Mouse (Mus musculus) mesoderm, embryonic 11.5 days (tissue): ENCODE results near the gene Fbxo34.
A peak's percentile ranks its signal among the peaks of the same experiment; 100 is the strongest.
"Not testable (repeated sequence)": the region's sequence is repeated elsewhere in the genome, so short reads cannot be mapped to it uniquely, and the experiment has no call there.

Experiments used
- DNase-seq: peaks from one replicate; pipeline ENCODE4 v3.0.0-alpha.2; 2012; ENCODE audit warnings: low read depth, low spot score

Gene Fbxo34

DNA sequence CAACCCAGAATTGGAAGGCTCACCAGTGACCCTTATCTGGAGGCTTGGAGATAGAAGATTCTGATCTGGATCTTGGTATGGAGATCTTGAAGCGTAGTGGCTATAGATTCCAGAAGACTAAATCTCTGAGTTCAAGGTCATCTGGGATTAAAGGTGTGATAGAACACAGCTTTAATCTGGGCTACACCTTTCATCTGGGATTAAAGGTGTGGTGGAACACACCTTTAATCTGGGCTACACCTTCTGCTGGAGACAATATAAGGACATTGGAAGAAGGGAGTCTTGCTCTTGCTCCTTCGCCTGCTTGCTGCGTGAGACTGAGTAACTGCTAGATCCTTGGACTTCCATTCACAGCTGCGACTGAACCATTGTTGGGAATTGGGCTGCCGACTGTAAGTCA lies at the start of gene Fbxo34:
Fbxo34 (plus strand) TSS at position 301 of the 400 bp plus-strand sequence.
- DNase-seq: not testable (repeated sequence)

DNA sequence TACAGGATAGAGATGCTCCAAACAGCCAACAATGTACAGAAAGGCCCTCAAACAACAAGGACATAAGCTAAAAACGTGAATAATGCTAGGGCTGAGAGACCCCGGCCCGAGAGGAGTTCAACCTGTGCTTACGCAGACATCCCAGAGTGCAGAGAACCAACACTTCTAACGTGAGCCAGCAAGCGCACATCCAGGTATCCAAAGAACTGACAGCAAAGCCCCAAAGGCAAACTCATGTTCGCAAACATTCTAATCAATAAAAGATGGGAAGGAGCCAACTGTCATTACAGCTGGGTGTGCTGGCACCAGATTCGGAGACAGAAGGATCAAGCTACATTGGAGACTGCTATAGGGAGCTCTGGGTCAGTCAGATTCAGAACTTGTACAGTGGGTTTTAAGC lies 47.5 kb upstream of the Fbxo34 start:
- DNase-seq: no peak

DNA sequence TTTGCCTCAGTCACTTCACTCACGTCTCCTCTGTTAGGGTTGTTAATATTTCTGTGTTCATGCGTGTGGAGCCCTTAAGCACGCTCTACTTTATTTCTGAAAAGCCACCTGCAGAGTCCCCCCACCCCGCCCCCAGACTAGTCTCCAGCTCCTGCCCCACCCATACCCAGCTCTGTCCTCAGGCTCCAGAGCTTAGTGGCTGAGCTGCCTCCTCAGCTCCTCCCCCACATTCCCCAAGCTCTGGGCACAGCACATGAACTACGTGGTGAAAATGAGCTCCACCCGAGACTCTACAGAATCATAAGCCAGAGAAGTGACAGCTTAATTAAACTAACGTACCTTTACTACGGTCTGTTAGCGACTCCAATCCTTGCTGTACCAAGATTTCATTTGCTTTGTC lies 44.2 kb upstream of the Fbxo34 start:
- no peak for DNase-seq

DNA sequence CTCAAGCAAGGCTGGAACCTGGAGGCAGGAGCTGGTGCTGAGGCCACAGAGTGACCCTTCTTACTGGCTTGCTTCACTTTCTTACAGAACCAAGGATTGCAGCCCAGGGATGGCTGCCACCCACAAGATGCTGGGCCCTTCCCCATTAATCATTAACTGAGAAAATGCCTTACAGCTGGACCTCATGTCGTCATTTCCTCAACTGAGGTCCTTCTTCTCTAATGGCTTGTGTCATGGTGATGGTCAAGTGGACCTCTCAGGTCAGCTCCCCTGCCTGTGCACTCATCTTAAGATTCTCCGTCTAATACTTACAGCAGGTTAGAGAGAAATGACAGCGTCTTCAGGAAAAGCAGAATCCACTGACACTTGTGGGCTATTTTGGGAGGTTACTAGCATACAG lies 32.9 kb upstream of the Fbxo34 start:
- peak; percentile 9 for DNase-seq

DNA sequence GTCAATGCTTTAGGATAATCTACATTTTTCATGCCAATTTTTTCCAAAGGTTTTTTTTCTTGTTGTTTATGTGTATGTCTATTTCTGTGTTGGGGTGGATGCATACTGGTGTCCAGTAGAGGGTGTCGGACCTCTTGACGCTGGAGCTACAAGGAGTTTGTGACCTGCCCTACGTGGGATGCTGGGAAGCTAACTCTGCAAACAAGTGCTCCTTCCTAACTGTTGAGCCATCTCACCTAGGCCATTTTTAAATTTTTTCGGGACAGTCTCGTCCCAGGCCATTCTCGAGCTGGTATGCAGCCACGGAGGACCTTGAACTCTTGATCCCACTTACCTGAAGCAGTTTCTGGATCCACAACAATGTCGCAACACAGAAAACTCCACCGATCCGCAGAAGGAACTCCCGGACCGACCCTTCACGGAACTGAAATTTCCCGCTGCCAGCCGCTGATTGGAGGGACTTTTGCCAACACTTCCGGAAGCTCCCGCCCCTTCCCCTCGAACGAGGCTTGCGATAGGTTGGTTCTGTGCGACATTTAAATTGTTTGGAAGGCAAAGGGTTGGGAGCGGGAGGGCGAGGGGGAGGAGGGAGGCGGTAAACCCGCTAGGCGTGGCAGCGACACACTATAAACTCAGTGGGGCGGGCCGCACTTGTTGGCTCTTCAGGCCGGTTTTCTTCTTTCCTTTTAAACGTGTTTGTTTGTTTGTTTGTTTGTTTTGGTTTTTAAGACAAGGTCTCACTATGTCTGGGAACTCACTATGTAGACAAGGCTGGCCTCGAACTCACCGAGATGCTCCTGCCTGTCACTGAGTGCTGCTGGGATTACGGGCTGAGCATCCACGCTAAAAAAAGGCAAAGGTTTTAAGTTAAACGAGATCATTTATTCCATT lies 32.2 kb upstream of the Fbxo34 start, which contains the start of gene Dlgap5:
Dlgap5 (minus strand) TSS at position 633 of the 891 bp plus-strand sequence.
- DNase-seq: peak; percentile 96

DNA sequence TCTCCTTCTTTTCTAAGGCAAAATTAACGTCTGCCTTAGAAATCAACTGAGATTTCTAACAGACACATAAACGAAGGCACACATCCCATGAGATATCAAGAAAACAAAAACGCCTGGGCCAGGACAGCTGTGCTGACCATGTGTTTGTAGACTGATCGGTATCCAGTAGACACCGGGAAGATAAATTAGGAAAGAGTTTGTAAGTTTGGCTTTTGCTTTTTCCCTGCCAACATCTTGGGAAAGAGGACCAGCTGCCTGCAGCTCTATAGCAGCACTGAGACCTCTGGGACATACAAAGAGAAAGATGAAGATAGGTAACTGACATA lies 31.6 kb upstream of the Fbxo34 start:
- no peak for DNase-seq

DNA sequence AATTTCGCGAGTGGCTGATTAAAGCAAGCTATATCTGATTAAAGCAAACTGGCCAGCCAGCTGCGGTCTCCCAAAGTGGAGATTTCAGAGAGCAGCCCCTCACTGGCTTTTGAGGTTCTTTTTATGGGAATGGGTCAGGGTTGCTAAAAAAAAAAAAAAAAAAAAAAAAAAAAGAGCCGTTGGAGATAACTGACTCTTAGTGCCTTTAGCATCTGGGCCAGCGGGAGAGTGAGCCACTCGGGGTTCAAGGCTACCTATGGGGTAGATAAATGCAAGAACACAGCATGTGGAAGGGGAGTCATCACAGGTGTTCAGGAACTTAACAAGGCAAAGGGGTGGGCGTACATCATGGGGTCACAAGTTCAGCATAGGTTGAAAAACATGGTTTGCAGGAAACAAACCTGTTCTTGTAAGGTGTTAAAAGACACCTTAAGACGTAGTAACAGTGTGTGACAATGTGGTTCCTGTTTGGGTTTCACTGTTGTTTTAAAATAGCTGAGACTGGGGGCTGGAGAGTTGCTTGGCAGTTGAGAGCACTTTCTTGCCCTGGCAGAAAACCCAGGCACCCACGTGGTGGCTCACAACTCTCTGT lies 31.1 kb upstream of the Fbxo34 start:
- DNase-seq: no peak

DNA sequence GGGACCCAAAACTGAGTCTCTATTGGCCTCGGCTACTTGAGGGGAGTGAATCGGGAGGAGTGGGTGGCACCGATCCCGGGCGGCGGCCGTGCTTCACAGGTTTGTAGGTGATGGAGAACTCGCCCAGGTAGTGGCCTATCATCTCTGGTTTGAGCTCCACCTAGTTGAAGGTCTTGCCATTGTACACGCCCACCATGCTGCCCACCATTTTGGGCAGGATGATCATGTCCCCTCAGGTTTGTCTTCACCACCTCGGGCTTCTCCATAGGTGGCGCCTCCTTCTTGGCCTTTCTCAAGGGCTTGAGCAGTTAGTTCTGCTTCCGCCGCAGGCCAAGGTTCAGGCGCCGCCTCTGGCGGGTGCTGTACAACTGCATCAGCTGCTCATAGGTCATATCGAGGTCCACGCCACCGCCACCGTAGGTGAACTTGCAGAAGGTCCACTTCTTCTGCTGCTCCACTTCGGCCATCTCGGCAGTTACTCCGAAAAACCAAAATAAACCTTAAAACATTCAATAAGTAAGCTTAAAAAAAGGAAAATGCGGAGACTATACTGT lies 30.4 kb upstream of the Fbxo34 start:
- DNase-seq: no peak

DNA sequence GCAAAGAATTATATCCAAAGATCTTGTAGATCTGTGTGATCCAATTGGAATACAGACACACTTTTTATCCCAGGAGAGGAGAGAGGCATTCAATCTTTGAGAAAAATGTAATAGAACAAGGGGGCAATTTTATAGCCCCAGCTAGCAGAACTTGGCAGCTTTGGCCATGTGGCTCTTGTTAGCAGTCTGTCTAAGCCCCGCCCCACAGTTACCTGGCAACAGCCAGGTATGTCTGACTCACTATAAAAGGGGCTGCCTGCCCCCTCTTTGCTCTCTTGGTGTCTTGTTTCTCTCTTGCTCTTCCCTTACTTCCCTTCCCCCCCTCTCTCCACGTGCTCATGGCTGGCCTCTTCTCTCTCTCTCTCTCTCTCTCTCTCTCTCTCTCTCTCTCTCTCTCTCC lies 28.6 kb upstream of the Fbxo34 start:
- peak; percentile 6 for DNase-seq

DNA sequence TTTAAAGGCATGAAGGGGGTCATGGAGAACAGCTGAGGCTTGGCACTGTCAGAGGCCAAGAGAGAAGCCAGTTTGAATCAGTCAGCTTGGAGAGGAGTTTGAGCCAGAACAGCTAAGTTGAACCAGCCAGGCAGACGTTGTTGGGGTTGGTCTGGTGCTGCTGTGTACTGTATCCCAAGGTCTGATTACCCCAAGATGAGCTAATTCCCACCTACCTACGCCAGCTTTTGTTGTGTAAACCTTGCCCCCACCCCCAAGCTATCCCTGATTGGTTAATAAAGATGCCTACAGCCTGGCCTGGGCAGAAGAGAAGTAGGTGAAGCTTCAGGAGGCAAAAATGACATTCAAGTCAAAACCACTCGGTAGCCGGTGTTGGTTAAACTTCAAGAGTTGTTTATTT lies 27.8 kb upstream of the Fbxo34 start:
- DNase-seq: no peak

DNA sequence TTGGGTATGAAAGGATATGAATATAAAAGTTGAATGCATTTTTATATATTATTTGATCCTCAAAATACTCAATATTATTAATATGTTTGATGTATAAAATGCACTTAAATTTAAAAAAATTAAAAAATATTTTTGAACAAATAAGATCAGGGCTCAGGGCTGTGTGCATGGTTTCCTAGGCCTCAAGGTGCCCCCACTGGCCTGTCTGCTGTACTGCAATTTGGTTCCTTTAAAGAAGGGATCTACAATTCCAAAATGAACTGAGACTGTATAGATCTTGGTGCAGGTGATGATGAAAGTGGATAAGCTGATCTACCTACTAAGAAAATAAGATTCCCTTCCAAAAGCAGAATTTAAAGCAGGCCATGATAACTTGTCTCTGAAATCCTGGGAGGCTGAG lies 17.2 kb upstream of the Fbxo34 start:
- peak; percentile 7 for DNase-seq

DNA sequence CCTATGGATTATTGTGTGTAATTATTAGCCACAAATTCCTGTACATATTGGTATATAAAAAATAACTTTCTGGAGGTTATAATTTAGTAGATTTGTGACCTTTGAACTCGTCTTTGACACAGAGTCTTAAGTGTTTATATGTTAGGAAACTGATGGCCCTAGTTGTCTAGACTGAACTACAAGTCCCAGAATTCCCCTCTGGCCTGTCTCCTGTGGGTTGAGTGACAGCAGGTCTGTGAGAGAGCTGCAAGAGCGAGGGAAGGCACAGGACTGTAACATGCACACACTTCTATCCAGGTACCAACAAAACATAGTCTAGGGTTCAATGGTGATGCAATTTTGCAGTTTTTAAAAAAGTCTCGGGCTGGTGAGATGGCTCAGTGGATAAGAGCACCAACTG lies 11.3 kb upstream of the Fbxo34 start:
- no peak for DNase-seq

DNA sequence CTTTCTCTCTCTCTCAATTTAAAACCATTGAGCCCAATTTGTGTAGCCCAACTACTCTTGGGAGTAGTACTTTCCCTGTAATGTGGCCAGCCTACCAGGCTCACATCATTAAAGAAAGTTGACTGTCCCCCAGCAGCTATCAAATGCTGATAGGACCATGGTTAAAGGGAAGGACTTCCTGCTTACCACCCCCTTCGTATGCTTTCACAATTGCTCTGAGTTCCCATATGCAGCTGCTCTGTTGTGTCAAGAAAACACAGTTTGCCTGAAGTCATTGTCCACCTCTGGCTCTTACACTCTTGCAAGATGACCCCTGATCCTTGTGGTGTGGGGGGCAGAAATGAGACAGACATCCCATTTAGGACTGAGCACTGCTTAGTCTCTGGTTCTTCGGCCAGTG lies 5.3 kb upstream of the Fbxo34 start:
- DNase-seq: no peak

DNA sequence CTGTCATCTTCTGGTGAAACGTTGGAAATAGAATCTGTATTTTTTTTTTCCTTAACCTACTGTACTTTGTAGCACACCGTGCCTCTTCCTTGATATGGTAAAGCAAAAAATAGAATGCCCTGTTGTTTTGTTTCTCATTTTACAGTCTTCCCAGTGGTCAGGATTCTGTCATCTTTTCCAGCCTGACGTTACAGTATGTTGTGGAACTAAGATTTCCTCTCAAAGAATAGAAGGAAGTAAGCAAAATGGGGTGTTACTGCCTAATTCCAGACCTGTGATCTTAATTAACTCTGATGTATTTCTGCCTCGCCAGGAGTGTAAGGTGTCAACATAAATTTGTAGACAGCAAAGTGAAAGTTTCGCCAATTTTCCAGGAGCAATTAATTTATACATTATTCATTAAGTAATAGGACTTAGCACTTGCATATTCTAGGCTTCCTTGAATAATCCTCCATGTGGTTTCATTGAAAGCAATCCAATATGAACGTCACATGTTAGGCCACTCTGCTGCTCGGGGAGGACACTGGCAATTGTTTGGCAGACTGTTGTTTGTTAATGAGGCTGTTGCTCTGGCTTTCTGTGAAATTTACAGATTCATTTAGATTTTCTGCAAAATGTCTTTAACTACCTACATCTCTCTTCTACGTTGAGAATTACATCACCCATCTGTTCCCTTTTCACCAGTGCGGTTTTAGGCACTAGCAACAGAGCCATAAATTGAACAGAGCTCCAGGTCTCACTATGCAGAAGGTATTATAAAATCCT lies 4.7 kb upstream of the Fbxo34 start:
- no peak for DNase-seq

DNA sequence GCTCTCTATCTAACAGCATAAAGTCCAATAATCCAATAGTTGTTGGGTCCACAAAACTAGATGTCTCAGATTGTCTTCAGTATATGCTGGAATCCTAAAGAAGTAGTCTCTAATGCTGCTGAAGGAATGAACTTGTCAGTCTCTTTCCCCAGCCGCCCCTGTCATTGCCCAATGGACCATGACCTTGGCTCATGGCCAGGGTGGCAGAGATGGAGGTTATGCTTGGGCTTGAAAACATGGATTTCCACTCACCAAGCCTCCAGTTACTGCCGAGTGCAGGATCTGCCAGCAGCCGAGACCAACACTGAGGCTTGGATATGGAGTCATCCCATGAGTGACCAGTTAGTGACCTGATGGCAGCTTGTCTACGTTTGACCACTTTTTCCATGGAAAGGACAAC lies 9.3 kb downstream of the Fbxo34 start:
- no peak for DNase-seq

DNA sequence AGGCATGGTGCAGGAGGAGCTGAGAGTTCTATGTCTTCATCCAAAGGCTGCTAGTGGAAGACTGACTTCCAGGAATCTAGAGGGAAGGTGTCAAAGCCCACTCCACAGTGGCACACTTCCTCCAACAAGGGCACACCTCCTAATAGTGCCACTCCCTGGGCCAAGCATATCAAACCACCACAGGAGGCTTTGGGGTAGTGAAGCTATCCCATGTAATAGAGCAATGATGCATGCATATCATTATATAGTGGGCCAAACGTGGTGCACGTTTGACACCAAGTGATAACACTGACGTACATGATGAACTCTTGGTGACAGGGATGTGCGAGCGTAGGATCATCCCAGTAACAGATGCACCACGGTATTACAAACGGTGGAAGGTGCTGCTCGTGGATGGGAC lies 11.8 kb downstream of the Fbxo34 start:
- DNase-seq: no peak

DNA sequence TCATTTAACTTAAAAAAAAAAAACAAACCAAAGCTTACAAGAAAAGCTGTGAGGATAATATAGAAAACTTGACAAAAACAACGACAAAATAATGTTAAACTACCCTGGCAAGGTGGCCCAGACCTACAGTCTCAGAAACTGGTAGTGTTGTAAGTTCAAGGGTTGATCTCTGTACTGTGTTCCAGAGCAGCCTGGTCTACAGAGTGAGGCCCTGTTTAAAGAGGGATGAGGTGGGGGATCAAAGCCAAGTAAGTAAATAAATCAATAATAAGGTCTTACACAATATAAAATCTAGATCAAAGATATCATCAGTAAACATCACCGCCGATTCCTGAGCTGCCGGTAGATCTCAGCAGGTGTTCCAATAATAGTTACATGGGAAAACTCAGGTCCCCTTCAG lies 12.2 kb downstream of the Fbxo34 start:
- no peak for DNase-seq

DNA sequence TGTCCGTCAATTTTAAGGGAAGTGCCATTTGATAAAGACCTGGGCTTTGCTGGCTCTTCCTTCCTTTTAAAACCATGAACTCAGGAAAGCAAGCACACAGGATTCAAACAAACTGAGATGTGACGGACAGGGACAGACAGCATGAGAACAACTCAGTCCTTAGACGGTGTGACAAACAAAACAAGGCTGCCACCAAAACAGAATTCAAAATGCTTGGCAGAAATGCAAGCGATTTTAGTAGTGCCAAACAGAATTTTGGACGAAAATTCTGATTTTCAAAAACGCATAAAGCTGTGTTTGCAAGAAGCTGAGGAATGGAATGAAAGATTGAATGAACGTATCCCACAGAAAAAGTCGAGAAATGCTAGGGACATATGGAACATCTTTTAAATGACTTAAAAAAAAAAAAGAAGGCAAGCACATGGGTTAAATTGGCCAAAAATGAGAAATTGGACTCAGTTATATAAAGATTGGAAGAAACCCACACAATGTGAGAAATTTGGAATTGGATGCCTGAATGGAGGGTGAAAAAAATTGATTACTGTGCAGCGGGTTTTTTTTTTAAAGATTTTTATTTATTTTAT lies 12.7 kb downstream of the Fbxo34 start:
- no peak for DNase-seq

DNA sequence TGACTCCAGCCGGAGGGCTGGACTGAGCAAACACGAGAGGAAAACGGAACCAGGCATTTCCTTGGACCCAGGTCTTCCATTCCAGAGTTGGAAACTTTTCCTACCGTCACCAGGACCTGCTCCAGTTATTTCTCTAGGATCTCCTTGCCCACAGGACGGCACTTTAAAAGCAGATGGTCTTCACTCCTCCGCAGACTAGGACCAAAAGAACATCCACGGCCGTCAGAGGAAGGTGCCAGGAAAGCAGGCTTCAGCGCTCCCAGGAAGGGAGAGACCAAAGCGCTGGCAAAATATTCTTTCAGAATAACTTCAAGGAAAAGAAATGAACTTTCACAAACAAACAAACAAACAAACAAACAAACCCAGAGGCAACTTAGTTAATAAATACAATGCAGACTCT lies 14.2 kb downstream of the Fbxo34 start:
- no peak for DNase-seq

DNA sequence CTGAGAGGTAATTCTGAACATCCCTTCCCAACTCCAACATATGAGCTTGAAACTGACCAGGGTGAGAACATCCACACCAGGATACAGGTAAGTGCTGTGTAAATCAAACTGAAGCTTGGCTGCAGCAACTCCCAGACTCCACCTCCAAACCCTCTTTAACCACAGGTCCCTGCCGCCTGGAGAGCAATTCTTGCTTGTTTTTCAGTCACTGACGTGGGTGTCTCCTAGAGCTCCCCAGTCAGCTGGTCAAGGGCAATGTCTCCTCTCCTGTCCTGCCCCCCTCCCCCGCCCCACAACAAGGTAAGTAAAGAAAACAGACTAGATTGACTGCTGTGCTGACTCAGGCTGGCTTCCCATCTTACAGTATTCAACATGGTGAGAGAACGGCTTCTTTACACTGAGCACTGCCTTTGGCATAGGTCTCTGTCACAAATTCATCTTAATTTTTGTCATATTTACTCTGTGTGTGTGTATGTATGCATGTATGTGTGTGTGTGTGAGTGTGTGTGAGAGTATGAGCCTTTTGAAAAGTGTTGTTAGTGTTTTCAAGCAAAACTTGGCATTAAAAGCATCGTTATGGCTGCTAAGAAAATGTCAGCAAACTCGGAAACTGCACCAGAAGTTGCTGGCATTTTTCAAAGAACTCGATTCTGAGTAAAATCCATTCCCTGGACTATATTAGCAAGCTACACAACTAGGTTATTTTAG lies 15.4 kb downstream of the Fbxo34 start:
- no peak for DNase-seq

DNA sequence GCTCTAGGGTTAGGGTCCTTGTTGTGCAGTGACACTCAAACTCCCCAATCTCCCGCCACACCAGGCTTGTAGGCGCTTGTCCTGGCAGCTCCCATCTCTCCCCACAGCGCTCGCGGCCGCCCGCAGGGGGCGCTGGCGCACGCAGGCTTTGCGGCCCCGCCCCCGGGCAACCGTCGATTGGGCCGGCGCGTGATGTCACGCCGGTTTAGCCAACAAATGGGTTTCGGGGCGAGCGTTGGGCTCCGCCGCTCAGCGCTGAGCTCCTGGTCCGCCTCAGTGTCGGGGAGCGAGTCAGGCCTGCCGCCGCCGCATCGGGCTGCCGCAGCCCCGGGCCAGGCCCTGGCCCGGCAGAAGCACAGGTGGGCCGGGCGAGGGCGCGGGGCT lies 22.1 kb downstream of the Fbxo34 start:
- DNase-seq: peak; percentile 96
